Mouse (Mus musculus): ENCODE measurements around the gene Ppp1r3g. TPM values are rescaled to one million over a fixed set of nuclear protein-coding genes. Genes with fewer than 3 reads are reported as not detected.

The Ppp1r3g gene
- 0.04 and 0.07 TPM in 2 replicates for polyA plus RNA-seq (2012; rRNA removed; ENCODE audit: low replicate concordance)

GRCm38 (mm10) chr13:35958539-35958938, at the start of gene Ppp1r3g:
TSS of gene Ppp1r3g (plus strand) at chr13:35958839.

Other genes with a start within 250 kb of the Ppp1r3g start
- 3.4 and 6.8 TPM in 2 replicates for gene Rpp40, start 52.5 kb upstream of the Ppp1r3g start, polyA plus RNA-seq (2012; rRNA removed; ENCODE audit: low replicate concordance)
- gene Fars2, start 158.6 kb downstream of the Ppp1r3g start, polyA plus RNA-seq (2012; rRNA removed; ENCODE audit: low replicate concordance) = 36.6 and 61.7 TPM in 2 replicates
- gene Lyrm4, start 158.7 kb downstream of the Ppp1r3g start, polyA plus RNA-seq (2012; rRNA removed; ENCODE audit: low replicate concordance) = 3.6 and 4.1 TPM in 2 replicates